Mouse (Mus musculus) liver, adult 2 months (tissue): Measurements from ENCODE around the gene F7. TPM values are rescaled to one million over a fixed set of nuclear protein-coding genes. Genes with fewer than 3 reads are reported as not detected.

Source experiments
- DNase-seq: peaks from one replicate; pipeline ENCODE4 v3.0.0-alpha.2; 2011; ENCODE audit warnings: low read depth, low spot score; ENCODE audit errors: extremely low read depth
- H3K27ac ChIP-seq: fragments of 200-500 bp; replicated peaks from 2 replicates; pipeline ENCODE4 v1.5.1; 2012; ENCODE audit warnings: low read depth, mild to moderate bottlenecking, control low read depth, inconsistent platforms, low read length; ENCODE audit not compliant: insufficient read depth
- H3K27me3 ChIP-seq: fragments of 200-500 bp; 2 replicates; pipeline ENCODE4 v1.6.1; 2012; ENCODE audit warnings: mild to moderate bottlenecking, moderate library complexity, low read length, inconsistent platforms; ENCODE audit not compliant: control insufficient read depth, insufficient read depth
- H3K36me3 ChIP-seq: fragments of 200-500 bp; 2 replicates; pipeline ENCODE4 v1.6.1; 2012; ENCODE audit warnings: low read length, inconsistent platforms; ENCODE audit not compliant: control insufficient read depth, insufficient read depth
- H3K4me1 ChIP-seq: fragments of 200-500 bp; 2 replicates; pipeline ENCODE4 v1.6.1; 2011; ENCODE audit warnings: low read length; ENCODE audit not compliant: control insufficient read depth, insufficient read depth
- H3K4me3 ChIP-seq: fragments of 200-500 bp; 2 replicates; pipeline ENCODE4 v1.5.1; 2011; ENCODE audit warnings: low read depth, mild to moderate bottlenecking, control low read depth, low read length, moderate library complexity; ENCODE audit not compliant: insufficient read depth
- H3K79me2 ChIP-seq: fragments of 200-500 bp; 2 replicates; pipeline ENCODE4 v1.6.1; 2012; ENCODE audit warnings: inconsistent platforms, mild to moderate bottlenecking, low read length, moderate library complexity; ENCODE audit not compliant: control insufficient read depth, insufficient read depth
- H3K9ac ChIP-seq: fragments of 200-500 bp; 2 replicates; pipeline ENCODE4 v1.6.1; 2012; ENCODE audit warnings: low read depth, mild to moderate bottlenecking, control low read depth, inconsistent platforms, low read length
- CTCF ChIP-seq: fragments of 200-500 bp; IDR thresholded peaks from 2 replicates; pipeline ENCODE4 v1.5.1; 2011; ENCODE audit warnings: low read depth, low read length, control low read depth
- POLR2A ChIP-seq: fragments of 200-500 bp; IDR thresholded peaks from 2 replicates; pipeline ENCODE4 v1.6.1; 2011; ENCODE audit warnings: low read length, control low read depth; ENCODE audit not compliant: insufficient read depth; ENCODE audit errors: extremely low read depth
- WGBS: fragments of 180-500 bp; shearing (Covaris S2); methylation state at CpG from one replicate; pipeline ENCODE4 v1.1.7; 2018; 5-methylcytosine and 5-hydroxymethylcytosine counted together
- polyA plus RNA-seq: library from polyadenylated mRNA; depleted of rRNA; stranded (reverse); fragments of >200 nt; gene quantifications from 2 replicates; pipeline ENCODE4 v1.2.3, GENCODE M21; 2012
- total RNA-seq: library from RNA; depleted of rRNA; stranded (reverse); fragments of >200 nt; gene quantifications from 2 replicates; pipeline ENCODE4 v1.2.3, GENCODE M21; 2014

F7 gene
- total and polyA plus RNA-seq, 2 experiments = 117 to 185 TPM

GRCm38 (mm10) chr8:13036346-13036812 lies 10.5 kb downstream of the F7 start:
- Histone ChIP-seq H3K36me3 (peaks cover 13% of the 10 kb centered on the region), H3K4me1 (peaks cover 25% of the 10 kb centered on the region), H3K79me2 (peaks cover 18% of the 10 kb centered on the region; the same call in 1 of the 2 replicates), H3K9ac (peak overlapping the region; percentile 72), H3K4me3 (no peak overlapping the region), H3K27ac (peak overlapping the region; percentile 98), H3K27me3 (no peaks in the 10 kb centered on the region)
- DNase-seq = peak; percentile 97
- WGBS = 22% methylated on average over 10 of the region's 10 CpGs
- TF ChIP-seq CTCF (no peak), POLR2A (peak; percentile 27; the same call in 1 of the 2 replicates)

DNA sequence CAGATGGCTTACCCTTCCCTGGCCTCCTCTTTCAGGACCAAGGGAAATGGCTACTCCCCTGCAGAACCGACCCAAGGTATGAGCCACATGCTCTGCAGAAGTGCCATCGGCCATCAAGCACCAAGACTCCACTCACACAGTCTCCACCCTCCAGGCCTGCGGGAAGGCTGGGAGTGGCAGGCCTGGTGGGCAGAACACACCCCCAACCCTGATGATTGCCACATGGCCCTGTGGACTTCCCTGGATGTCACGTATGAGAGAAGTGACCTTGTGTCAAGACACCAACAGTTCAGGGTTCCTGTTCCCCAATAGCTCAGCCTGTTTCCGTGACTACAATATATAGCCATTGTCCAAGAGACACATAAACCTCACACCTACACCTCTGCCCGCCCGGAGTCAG lies 11.2 kb downstream of the F7 start, which contains the start of gene F10:
F10 (plus strand) TSS at position 294 of the 400 bp plus-strand sequence.
- H3K4me3 ChIP-seq = peak within 1 kb of the TSS; percentile 50
- WGBS = 22% methylated on average over 7 of the region's 7 CpGs
- peak; percentile 84 for DNase-seq
- H3K4me1 ChIP-seq = peaks cover 25% of the 10 kb centered on the region
- no peaks in the 10 kb centered on the region for H3K27me3 ChIP-seq
- peaks cover 19% of the 10 kb centered on the region; the same call in 1 of the 2 replicates for H3K79me2 ChIP-seq
- H3K36me3 ChIP-seq = peaks cover 13% of the 10 kb centered on the region
- no peak for TF ChIP-seq POLR2A
- no peak for TF ChIP-seq CTCF
- peak within 1 kb of the TSS; percentile 98 for H3K27ac ChIP-seq
- H3K9ac ChIP-seq = peak within 1 kb of the TSS; percentile 81

DNA sequence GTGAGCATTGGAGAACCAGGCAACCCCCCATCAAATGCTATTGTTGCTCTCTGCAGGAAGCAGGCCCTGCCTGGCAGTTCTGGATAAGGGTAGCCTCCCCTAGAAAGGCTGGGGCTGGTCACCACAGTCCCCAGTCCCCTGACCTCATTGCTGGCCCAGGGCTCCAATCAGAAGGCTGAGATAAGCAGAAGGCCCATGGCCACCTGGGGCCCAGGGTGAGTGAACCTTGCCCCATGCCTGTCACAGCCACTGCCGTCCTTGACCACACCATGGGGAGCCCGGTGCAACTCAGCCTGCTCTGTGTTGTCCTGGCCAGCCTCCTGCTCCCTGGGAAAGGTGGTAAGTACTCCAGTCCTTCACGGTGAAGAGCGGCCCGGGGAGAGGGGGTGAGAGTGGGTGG lies 11.7 kb downstream of the F7 start:
- no peak for TF ChIP-seq CTCF
- TF ChIP-seq POLR2A = peak; percentile 88
- H3K4me3 ChIP-seq = peak overlapping the region; percentile 50
- H3K36me3 ChIP-seq = peaks cover 18% of the 10 kb centered on the region
- peaks cover 25% of the 10 kb centered on the region for H3K4me1 ChIP-seq
- no peaks in the 10 kb centered on the region for H3K27me3 ChIP-seq
- 6% methylated on average over 5 of the region's 5 CpGs for WGBS
- DNase-seq = peak; percentile 95
- peak overlapping the region; percentile 81 for H3K9ac ChIP-seq
- H3K27ac ChIP-seq = peak overlapping the region; percentile 98
- H3K79me2 ChIP-seq = peaks cover 19% of the 10 kb centered on the region; the same call in 1 of the 2 replicates

GRCm38 (mm10) chr8:13039054-13039453 lies 13.2 kb downstream of the F7 start:
- no peak for DNase-seq
- no peaks in the 10 kb centered on the region for H3K27me3 ChIP-seq
- peaks cover 25% of the 10 kb centered on the region for H3K4me1 ChIP-seq
- peak overlapping the region; percentile 81 for H3K9ac ChIP-seq
- TF ChIP-seq POLR2A = no peak
- TF ChIP-seq CTCF = no peak
- peak overlapping the region; percentile 50 for H3K4me3 ChIP-seq
- peak overlapping the region; percentile 94 for H3K27ac ChIP-seq
- H3K36me3 ChIP-seq = peaks cover 30% of the 10 kb centered on the region
- WGBS = 20% methylated on average over 6 of the region's 6 CpGs
- peaks cover 19% of the 10 kb centered on the region; the same call in 1 of the 2 replicates for H3K79me2 ChIP-seq

- H3K79me2 ChIP-seq = peaks cover 22% of the 10 kb centered on the region; the same call in 1 of the 2 replicates
- H3K9ac ChIP-seq = no peak overlapping the region
- TF ChIP-seq POLR2A (no peak), CTCF (no peak)
- WGBS = 55% methylated on average over 4 of the region's 4 CpGs
- H3K27me3 ChIP-seq = no peaks in the 10 kb centered on the region
- peaks cover 48% of the 10 kb centered on the region for H3K36me3 ChIP-seq
- H3K4me3 ChIP-seq = no peak overlapping the region
- DNase-seq = no peak
- H3K4me1 ChIP-seq = peaks cover 14% of the 10 kb centered on the region
- H3K27ac ChIP-seq = no peak overlapping the region
These were observed 15.6 kb downstream of the F7 start for GRCm38 (mm10) chr8:13041459-13041858.

- no peaks in the 10 kb centered on the region for H3K4me1 ChIP-seq
- WGBS = 80% methylated on average over 5 of the region's 5 CpGs
- no peaks in the 10 kb centered on the region for H3K27me3 ChIP-seq
- H3K36me3 ChIP-seq = peaks cover 85% of the 10 kb centered on the region
- H3K4me3 ChIP-seq = no peak overlapping the region
- no peak for TF ChIP-seq POLR2A
- no peak for TF ChIP-seq CTCF
- no peak overlapping the region for H3K9ac ChIP-seq
- H3K27ac ChIP-seq = no peak overlapping the region
- 0 out of 2 replicates have a peak, but pooled peaks cover 2% of the 10 kb centered on the region for H3K79me2 ChIP-seq
- no peak for DNase-seq
These were observed 21.8 kb downstream of the F7 start for GRCm38 (mm10) chr8:13047652-13048051.
